Mouse (Mus musculus) forebrain, embryonic 12.5 days (tissue): ENCODE measurements around the gene Ankrd66. TPM values are rescaled to one million over a fixed set of nuclear protein-coding genes. Genes with fewer than 3 reads are reported as not detected.
"Not testable (repeated sequence)": the region's sequence is repeated elsewhere in the genome, so short reads cannot be mapped to it uniquely, and the experiment has no call there.

Experiments used
- ATAC-seq: fragments of 200-750 bp; cut with Nextera tagmentation; 2 replicates; pipeline ENCODE4 v1.8.0; 2017; ENCODE audit warnings: moderate TSS enrichment; ENCODE audit not compliant: low FRiP score
- H3K27ac ChIP-seq: fragments of 300-500 bp; sonication (generic); 2 replicates; pipeline ENCODE4 v1.5.1; 2016; ENCODE audit warnings: mild to moderate bottlenecking
- H3K27me3 ChIP-seq: fragments of 300-500 bp; sonication (generic); 2 replicates; pipeline ENCODE4 v1.6.1; 2016; ENCODE audit warnings: mild to moderate bottlenecking
- H3K36me3 ChIP-seq: fragments of 300-500 bp; sonication (generic); replicated peaks from 2 replicates; pipeline ENCODE4 v1.6.1; 2016; ENCODE audit warnings: mild to moderate bottlenecking
- H3K4me1 ChIP-seq: fragments of 300-500 bp; sonication (generic); 2 replicates; pipeline ENCODE4 v1.6.1; 2016
- H3K4me2 ChIP-seq: fragments of 300-500 bp; sonication (generic); 2 replicates; pipeline ENCODE4 v1.6.1; 2016; ENCODE audit warnings: mild to moderate bottlenecking, moderate library complexity
- H3K4me3 ChIP-seq: fragments of 300-500 bp; sonication (generic); replicated peaks from 2 replicates; pipeline ENCODE4 v1.5.1; 2016; ENCODE audit warnings: mild to moderate bottlenecking
- H3K9ac ChIP-seq: fragments of 300-500 bp; sonication (generic); 2 replicates; pipeline ENCODE4 v1.6.1; 2016; ENCODE audit warnings: mild to moderate bottlenecking
- H3K9me3 ChIP-seq: fragments of 300-500 bp; sonication (generic); 2 replicates; pipeline ENCODE4 v1.6.1; 2016
- WGBS: fragments of 180-500 bp; shearing (Covaris S2); methylation state at CpG from one replicate; pipeline ENCODE4 v1.1.7; 2016; 5-methylcytosine and 5-hydroxymethylcytosine counted together
- polyA plus RNA-seq: library from polyadenylated mRNA; unstranded; fragments of >200 nt; fragmentation: Nextera tagmentation; extraction: Ambion mirVana; gene quantifications from 2 replicates; pipeline ENCODE4 v1.2.1, GENCODE M21; 2016

Ankrd66 gene
- polyA plus RNA-seq, 1 experiment from 2014 or later, result not detected

GRCm38 (mm10) chr17:43567593-43567991, 24.2 kb upstream of the Ankrd66 start:
- Histone ChIP-seq H3K4me3 (peak overlapping the region; percentile 44), H3K27ac (no peak overlapping the region), H3K4me1 (peaks cover 12% of the 10 kb centered on the region; the same call in 1 of the 2 replicates), H3K9me3 (no peaks in the 10 kb centered on the region), H3K4me2 (peak overlapping the region; percentile 85), H3K27me3 (0 out of 2 replicates have a peak, but pooled peaks cover 5% of the 10 kb centered on the region), H3K9ac (peak overlapping the region; percentile 59), H3K36me3 (no peaks in the 10 kb centered on the region)
- peak; percentile 69; the same call in 1 of the 2 replicates for ATAC-seq
- 5% methylated on average over 12 of the region's 12 CpGs for WGBS

GRCm38 (mm10) chr17:43563192-43563987, 20.0 kb upstream of the Ankrd66 start:
- WGBS, result 89% methylated on average over 7 of the region's 7 CpGs
- Histone ChIP-seq H3K27ac (no peak overlapping the region), H3K4me1 (peaks cover 7% of the 10 kb centered on the region; the same call in 1 of the 2 replicates), H3K4me2 (no peak overlapping the region), H3K27me3 (no peaks in the 10 kb centered on the region), H3K4me3 (no peak overlapping the region), H3K9me3 (no peaks in the 10 kb centered on the region), H3K36me3 (no peaks in the 10 kb centered on the region), H3K9ac (no peak overlapping the region)
- ATAC-seq, result no peak

- 89% methylated on average over 3 of the region's 3 CpGs for WGBS
- no peak overlapping the region for H3K27ac ChIP-seq
- no peak for ATAC-seq
These were observed 15.2 kb upstream of the Ankrd66 start for GRCm38 (mm10) chr17:43558678-43559077.

GRCm38 (mm10) chr17:43557541-43558090, 14.2 kb upstream of the Ankrd66 start:
- Histone ChIP-seq H3K36me3 (no peaks in the 10 kb centered on the region), H3K9ac (no peak overlapping the region), H3K27me3 (no peaks in the 10 kb centered on the region), H3K9me3 (no peaks in the 10 kb centered on the region), H3K4me2 (no peak overlapping the region), H3K27ac (no peak overlapping the region), H3K4me1 (peaks cover 4% of the 10 kb centered on the region), H3K4me3 (no peak overlapping the region)
- 50% methylated on average over 6 of the region's 6 CpGs for WGBS
- no peak for ATAC-seq

More at GRCm38 (mm10) chr17:43558678-43559077, 15.2 kb upstream of the Ankrd66 start:
- no peak overlapping the region for H3K4me2 ChIP-seq
- H3K4me3 ChIP-seq, result no peak overlapping the region
- no peaks in the 10 kb centered on the region for H3K9me3 ChIP-seq
- no peak overlapping the region for H3K9ac ChIP-seq
- H3K36me3 ChIP-seq, result no peaks in the 10 kb centered on the region
- peaks cover 4% of the 10 kb centered on the region for H3K4me1 ChIP-seq
- H3K27me3 ChIP-seq, result no peaks in the 10 kb centered on the region

GRCm38 (mm10) chr17:43557104-43557503, 13.7 kb upstream of the Ankrd66 start:
- Histone ChIP-seq H3K9me3 (no peaks in the 10 kb centered on the region), H3K36me3 (no peaks in the 10 kb centered on the region), H3K27me3 (no peaks in the 10 kb centered on the region), H3K9ac (no peak overlapping the region), H3K4me3 (no peak overlapping the region), H3K4me2 (no peak overlapping the region), H3K4me1 (peaks cover 4% of the 10 kb centered on the region), H3K27ac (no peak overlapping the region)
- ATAC-seq, result no peak
- 90% methylated on average over 4 of the region's 4 CpGs for WGBS

GRCm38 (mm10) chr17:43554516-43555403, 11.3 kb upstream of the Ankrd66 start:
- Histone ChIP-seq H3K27me3 (no peaks in the 10 kb centered on the region), H3K36me3 (no peaks in the 10 kb centered on the region), H3K4me2 (no peak overlapping the region), H3K9ac (no peak overlapping the region), H3K4me3 (no peak overlapping the region), H3K4me1 (peaks cover 7% of the 10 kb centered on the region), H3K9me3 (no peaks in the 10 kb centered on the region), H3K27ac (no peak overlapping the region)
- WGBS, result 84% methylated on average over 12 of the region's 12 CpGs
- no peak for ATAC-seq

- Histone ChIP-seq H3K4me1 (peaks cover 4% of the 10 kb centered on the region; the same call in 1 of the 2 replicates), H3K9ac (no peak overlapping the region), H3K27me3 (no peaks in the 10 kb centered on the region), H3K36me3 (no peaks in the 10 kb centered on the region), H3K4me3 (no peak overlapping the region), H3K27ac (no peak overlapping the region), H3K9me3 (no peaks in the 10 kb centered on the region), H3K4me2 (no peak overlapping the region)
- no peak for ATAC-seq
- whole genome bisulfite sequencing, result 51% methylated on average over 3 of the region's 3 CpGs
These were observed 7.7 kb upstream of the Ankrd66 start for GRCm38 (mm10) chr17:43551122-43551630.

GRCm38 (mm10) chr17:43544040-43544439, 601 bp upstream of the Ankrd66 start:
- 88% methylated on average over 4 of the region's 4 CpGs for whole genome bisulfite sequencing
- ATAC-seq, result no peak
- Histone ChIP-seq H3K27me3 (no peaks in the 10 kb centered on the region), H3K4me3 (no peak overlapping the region), H3K9ac (no peak overlapping the region), H3K4me1 (no peaks in the 10 kb centered on the region), H3K4me2 (no peak overlapping the region), H3K36me3 (no peaks in the 10 kb centered on the region), H3K27ac (no peak overlapping the region), H3K9me3 (no peaks in the 10 kb centered on the region)

GRCm38 (mm10) chr17:43538767-43539166, 4.7 kb downstream of the Ankrd66 start:
- Histone ChIP-seq H3K27ac (no peak overlapping the region), H3K27me3 (no peaks in the 10 kb centered on the region; the same call in 1 of the 2 replicates), H3K36me3 (no peaks in the 10 kb centered on the region), H3K9ac (no peak overlapping the region), H3K9me3 (no peaks in the 10 kb centered on the region), H3K4me2 (no peak overlapping the region), H3K4me3 (no peak overlapping the region), H3K4me1 (peaks cover 10% of the 10 kb centered on the region)
- WGBS, result 93% methylated on average over 3 of the region's 3 CpGs
- no peak for ATAC-seq

GRCm38 (mm10) chr17:43536841-43537240, 6.6 kb downstream of the Ankrd66 start:
- not testable (repeated sequence) for H3K4me3 ChIP-seq, H3K27me3 ChIP-seq, H3K9me3 ChIP-seq, H3K4me2 ChIP-seq, H3K9ac ChIP-seq, H3K36me3 ChIP-seq, ATAC-seq, H3K27ac ChIP-seq
- peaks cover 10% of the 10 kb centered on the region for H3K4me1 ChIP-seq
- 92% methylated on average over 6 of the region's 6 CpGs for WGBS

GRCm38 (mm10) chr17:43534362-43535222, 8.8 kb downstream of the Ankrd66 start:
- Histone ChIP-seq H3K36me3 (no peaks in the 10 kb centered on the region), H3K9ac (no peak overlapping the region), H3K4me2 (peak overlapping the region; percentile 51), H3K27ac (no peak overlapping the region), H3K27me3 (no peaks in the 10 kb centered on the region; the same call in 1 of the 2 replicates), H3K4me1 (peaks cover 10% of the 10 kb centered on the region), H3K9me3 (no peaks in the 10 kb centered on the region), H3K4me3 (peak overlapping the region; percentile 19; the same call in 1 of the 2 replicates)
- 4% methylated on average over 23 of the region's 23 CpGs for WGBS
- ATAC-seq, result peak; percentile 85
